Mouse (Mus musculus): ENCODE results near the gene Hcfc1r1. TPM values are rescaled to one million over a fixed set of nuclear protein-coding genes. Genes with fewer than 3 reads are reported as not detected.

Hcfc1r1 gene
- total and polyA plus RNA-seq, 3 experiments, result 6.0 to 26.5 (median 8.9) TPM

GRCm38 (mm10) chr17:23672761-23673160 is 635 bp upstream of the Hcfc1r1 start:
- H3K9me3 ChIP-seq (replicated peaks; ENCODE audit: low read length), result no peaks in the 10 kb centered on the region
- TF ChIP-seq HCFC1 (IDR thresholded peaks at IDR 0.05; ENCODE audit: low read depth, low read length), result no peak
- TF ChIP-seq E2F4 (IDR thresholded peaks at IDR 0.05; ENCODE audit: insufficient replicate concordance, low read depth, low read length), result no peak
- TF ChIP-seq IRF4 (IDR thresholded peaks at IDR 0.05; ENCODE audit: low read depth, low read length), result no peak
- TF ChIP-seq MYC (IDR thresholded peaks at IDR 0.05; ENCODE audit: low read depth, low read length), result no peak
- TF ChIP-seq MAX (IDR thresholded peaks at IDR 0.05; ENCODE audit: low read length), result no peak
- no peak for TF ChIP-seq ZC3H11A (IDR thresholded peaks at IDR 0.05; ENCODE audit: low read depth, low read length)
- TF ChIP-seq CHD1 (IDR thresholded peaks at IDR 0.05; ENCODE audit: low read depth, low read length), result no peak
- TF ChIP-seq RAD21 (IDR thresholded peaks at IDR 0.05; ENCODE audit: low read depth, low read length), result no peak
- TF ChIP-seq JUN (IDR thresholded peaks at IDR 0.05; ENCODE audit: insufficient read depth, low read depth, low read length), result no peak
- TF ChIP-seq TCF12 (IDR thresholded peaks at IDR 0.05; ENCODE audit: low read depth, low read length), result no peak
- no peak for TF ChIP-seq ZKSCAN1 (IDR thresholded peaks at IDR 0.05; ENCODE audit: borderline replicate concordance, low read depth, low read length)
- TF ChIP-seq POLR2AphosphoS2 (IDR thresholded peaks at IDR 0.05; ENCODE audit: low read depth, low read length), result no peak
- H3K9ac ChIP-seq (ENCODE audit: insufficient read depth, low read depth), result peak overlapping the region; percentile 67
- peaks cover 18 to 32% of the 10 kb centered on the region in 2 experiments for H3K36me3 ChIP-seq (replicated peaks in 1 of 2; ENCODE audit: control insufficient read depth in 1 of 2, insufficient read depth in 1 of 2, low read length in 1 of 2)
- no peak for DNase-seq (ENCODE audit: extremely low read depth)
- peak overlapping the region; percentile 64 for H3K4me2 ChIP-seq (ENCODE audit: insufficient read depth, low read depth, poor library complexity, severe bottlenecking)
- H3K4me1 ChIP-seq (ENCODE audit: control insufficient read depth in 1 of 2, insufficient read depth in 2 of 2), result peaks cover 13 to 51% of the 10 kb centered on the region in 2 experiments
- H3K4me3 ChIP-seq (replicated peaks in 1 of 3; ENCODE audit: low read depth in 2 of 3, low read length in 2 of 3, poor library complexity in 1 of 3), result peak overlapping the region; percentile 58 to 62 (median 59)
- H3K79me2 ChIP-seq (replicated peaks; ENCODE audit: control insufficient read depth, extremely low read depth, insufficient read depth, poor library complexity, severe bottlenecking), result no peaks in the 10 kb centered on the region
- no peak overlapping the region for H3K27ac ChIP-seq (ENCODE audit: insufficient read depth, low read depth)
- in situ Hi-C loops (cut with MboI; ENCODE audit: low pct_ligation_motif_present, low pct_unique_long_range_greater_than_20kb, low sequenced_read_pairs), result loop anchor here (10.0 kb wide), 1 partner anchor 52 kb away; the partner anchor contains the start of genes 1520401A03Rik and Pkmyt1
- H3K27me3 ChIP-seq (replicated peaks), result peaks cover 12% of the 10 kb centered on the region
- dilution Hi-C loops (cut with MboI; ENCODE audit: extremely low pct_ligation_motif_present, extremely low pct_unique_long_range_greater_than_20kb, low sequenced_read_pairs), result no loop called here

GRCm38 (mm10) chr17:23674271-23674952 is 1.0 kb downstream of the Hcfc1r1 start:
- Histone ChIP-seq H3K4me3 (replicated peaks in 1 of 3; ENCODE audit: low read depth in 2 of 3, low read length in 2 of 3, poor library complexity in 1 of 3) (peak overlapping the region; percentile 58 to 62 (median 59)), H3K9me3 (replicated peaks; ENCODE audit: low read length) (no peaks in the 10 kb centered on the region), H3K79me2 (replicated peaks; ENCODE audit: control insufficient read depth, extremely low read depth, insufficient read depth, poor library complexity, severe bottlenecking) (no peaks in the 10 kb centered on the region)

More at GRCm38 (mm10) chr17:23674271-23674952, 1.0 kb downstream of the Hcfc1r1 start:
- H3K27me3 ChIP-seq (replicated peaks), result peaks cover 26% of the 10 kb centered on the region
- TF ChIP-seq CTCF (conservative IDR thresholded peaks at IDR 0.05 in 1 of 2, IDR thresholded peaks at IDR 0.05 in 1 of 2; ENCODE audit: low read depth in 2 of 2, low read length in 2 of 2), result no peak
- no peak for TF ChIP-seq MAZ (IDR thresholded peaks at IDR 0.05; ENCODE audit: low read depth, low read length)
- no peak for TF ChIP-seq MYC (IDR thresholded peaks at IDR 0.05; ENCODE audit: low read depth, low read length)
- TF ChIP-seq TCF12 (IDR thresholded peaks at IDR 0.05; ENCODE audit: low read depth, low read length), result no peak
- no peak for TF ChIP-seq IRF4 (IDR thresholded peaks at IDR 0.05; ENCODE audit: low read depth, low read length)
- TF ChIP-seq ELF1 (IDR thresholded peaks at IDR 0.05; ENCODE audit: low read depth, low read length), result no peak
- no peak for TF ChIP-seq BHLHE40 (IDR thresholded peaks at IDR 0.05; ENCODE audit: low read depth, low read length)
- no peak for TF ChIP-seq JUN (IDR thresholded peaks at IDR 0.05; ENCODE audit: insufficient read depth, low read depth, low read length)
- H3K4me1 ChIP-seq (ENCODE audit: control insufficient read depth in 1 of 2, insufficient read depth in 2 of 2), result peaks cover 15 to 53% of the 10 kb centered on the region in 2 experiments
- no peak overlapping the region for H3K27ac ChIP-seq (ENCODE audit: insufficient read depth, low read depth)
- dilution Hi-C loops (cut with MboI; ENCODE audit: extremely low pct_ligation_motif_present, extremely low pct_unique_long_range_greater_than_20kb, low sequenced_read_pairs), result no loop called here
- in situ Hi-C loops (cut with MboI; ENCODE audit: low pct_ligation_motif_present, low pct_unique_long_range_greater_than_20kb, low sequenced_read_pairs), result loop anchor here (10.0 kb wide), 1 partner anchor 50 kb away; the partner anchor contains the start of genes 1520401A03Rik and Pkmyt1
- peak overlapping the region; percentile 10; the same call in 1 of the 2 replicates for H3K9ac ChIP-seq (ENCODE audit: insufficient read depth, low read depth)
- peak overlapping the region; percentile 55 for H3K4me2 ChIP-seq (ENCODE audit: insufficient read depth, low read depth, poor library complexity, severe bottlenecking)
- DNase-seq (ENCODE audit: extremely low read depth), result no peak
- H3K36me3 ChIP-seq (replicated peaks in 1 of 2; ENCODE audit: control insufficient read depth in 1 of 2, insufficient read depth in 1 of 2, low read length in 1 of 2), result peaks cover 9 to 16% of the 10 kb centered on the region in 2 experiments

Data from CH12.LX (cell line).